Mouse (Mus musculus) CD4-positive, CD25-positive, alpha-beta regulatory T cell, adult 9 weeks (primary cell): ENCODE data around the gene Zfp648. TPM values are rescaled to one million over a fixed set of nuclear protein-coding genes. Genes with fewer than 3 reads are reported as not detected.

Experiments
- polyA plus RNA-seq: library from polyadenylated mRNA; unstranded; fragments of 100-300 nt; shearing (Covaris generic); gene quantifications from one replicate; pipeline ENCODE4 v1.2.1, GENCODE M21; 2017

Zfp648 gene
- polyA plus RNA-seq = not detected

GRCm38 (mm10) chr1:154200955-154201722 lies at the start of gene Zfp648:
Zfp648 (plus strand) TSS chr1:154201187.

